Mouse (Mus musculus): ENCODE results near the gene Ncf1. TPM values are rescaled to one million over a fixed set of nuclear protein-coding genes. Genes with fewer than 3 reads are reported as not detected.

The Ncf1 gene
- polyA plus RNA-seq, 1 experiment from 2014 or later = 3.1 TPM

Other genes with a start within 250 kb of the Ncf1 start
- 12.5 and 12.6 TPM in 2 replicates for gene Castor2, start 129.9 kb downstream of the Ncf1 start, polyA plus RNA-seq (2014; fragmentation: Nextera tagmentation; extraction: Ambion mirVana)
- gene Rcc1l, start 52.9 kb downstream of the Ncf1 start, polyA plus RNA-seq (2014; fragmentation: Nextera tagmentation; extraction: Ambion mirVana) = 23.6 and 25.4 TPM in 2 replicates
- gene Gtf2ird2, start 45.6 kb downstream of the Ncf1 start, polyA plus RNA-seq (2014; fragmentation: Nextera tagmentation; extraction: Ambion mirVana) = 6.9 and 8.6 TPM in 2 replicates
- 193 and 196 TPM in 2 replicates for gene Gtf2i, start 85.1 kb upstream of the Ncf1 start, polyA plus RNA-seq (2014; fragmentation: Nextera tagmentation; extraction: Ambion mirVana)
- gene Gtf2ird1, start 227.1 kb upstream of the Ncf1 start, polyA plus RNA-seq (2014; fragmentation: Nextera tagmentation; extraction: Ambion mirVana) = 75.6 and 79.9 TPM in 2 replicates